Mouse (Mus musculus) heart, embryonic 16.5 days (tissue): Measurements from ENCODE around the gene Ube2e1. TPM values are rescaled to one million over a fixed set of nuclear protein-coding genes. Genes with fewer than 3 reads are reported as not detected.

Source experiments
- ATAC-seq: fragments of 200-750 bp; cut with Nextera tagmentation; replicated peaks from 2 replicates; pipeline ENCODE4 v1.8.0; 2017; ENCODE audit warnings: moderate number of reproducible peaks; ENCODE audit not compliant: insufficient read depth, low FRiP score; ENCODE audit errors: extremely low read depth
- H3K27ac ChIP-seq: fragments of 300-500 bp; sonication (generic); 2 replicates; pipeline ENCODE4 v1.5.1; 2014; ENCODE audit warnings: mild to moderate bottlenecking, low read length, control low read depth, moderate library complexity
- H3K27me3 ChIP-seq: fragments of 300-500 bp; sonication (generic); 2 replicates; pipeline ENCODE4 v1.6.1; 2014; ENCODE audit warnings: low read length, mixed read lengths; ENCODE audit not compliant: control insufficient read depth, insufficient read depth
- H3K36me3 ChIP-seq: fragments of 300-500 bp; sonication (generic); 2 replicates; pipeline ENCODE4 v1.6.1; 2014; ENCODE audit not compliant: control insufficient read depth, insufficient read depth
- H3K4me1 ChIP-seq: fragments of 300-500 bp; sonication (generic); 2 replicates; pipeline ENCODE4 v1.6.1; 2014; ENCODE audit warnings: low read length, mixed read lengths; ENCODE audit not compliant: control insufficient read depth, insufficient read depth
- H3K4me2 ChIP-seq: fragments of 300-500 bp; sonication (generic); 2 replicates; pipeline ENCODE4 v1.6.1; 2014; ENCODE audit warnings: low read depth, mild to moderate bottlenecking, control low read depth, low read length
- H3K4me3 ChIP-seq: fragments of 300-500 bp; sonication (generic); 2 replicates; pipeline ENCODE4 v1.5.1; 2014; ENCODE audit warnings: mild to moderate bottlenecking, control low read depth, low read length
- H3K9ac ChIP-seq: fragments of 300-500 bp; sonication (generic); 2 replicates; pipeline ENCODE4 v1.6.1; 2014; ENCODE audit warnings: low read length, control low read depth
- H3K9me3 ChIP-seq: fragments of 300-500 bp; sonication (generic); replicated peaks from 2 replicates; pipeline ENCODE4 v1.6.1; 2016; ENCODE audit warnings: low read length; ENCODE audit not compliant: control insufficient read depth
- WGBS: fragments of 180-500 bp; shearing (Covaris S2); extraction: QIAGEN DNeasy Blood & Tissue Kit; methylation state at CpG from one replicate; pipeline ENCODE4 v1.1.7; 2014; 5-methylcytosine and 5-hydroxymethylcytosine counted together
- polyA plus RNA-seq: library from polyadenylated mRNA; unstranded; fragments of >200 nt; fragmentation: Nextera tagmentation; extraction: Ambion mirVana; gene quantifications from 2 replicates; pipeline ENCODE4 v1.2.1, GENCODE M21; 2015

Gene Ube2e1
- polyA plus RNA-seq, 1 experiment from 2014 or later = 70.2 TPM

DNA sequence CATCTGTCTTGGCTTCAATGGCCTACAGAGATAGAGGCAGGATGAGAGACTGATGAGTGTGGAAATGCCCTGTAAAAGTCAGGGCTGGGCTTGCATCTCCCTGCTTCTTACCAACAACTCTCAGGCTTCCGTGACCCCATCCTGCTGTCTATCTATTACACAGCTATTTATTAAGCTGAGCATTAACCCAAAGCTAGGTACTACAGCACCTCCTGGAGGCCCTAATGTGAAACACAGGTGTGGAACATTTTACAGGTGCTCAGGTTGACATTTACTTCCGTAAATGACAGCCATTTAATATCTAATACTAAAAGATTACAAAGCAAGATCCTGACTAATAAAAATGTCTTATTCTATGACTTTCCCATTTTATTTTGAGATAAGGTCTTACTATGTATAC, 31.0 kb downstream of the Ube2e1 start:
- Histone ChIP-seq H3K9me3 (no peaks in the 10 kb centered on the region), H3K27me3 (no peaks in the 10 kb centered on the region), H3K4me1 (peaks cover 27% of the 10 kb centered on the region), H3K4me3 (no peak overlapping the region), H3K27ac (no peak overlapping the region), H3K9ac (no peak overlapping the region), H3K4me2 (no peak overlapping the region), H3K36me3 (no peaks in the 10 kb centered on the region)
- WGBS = 85% methylated on average over 2 of the region's 2 CpGs
- ATAC-seq = no peak

DNA sequence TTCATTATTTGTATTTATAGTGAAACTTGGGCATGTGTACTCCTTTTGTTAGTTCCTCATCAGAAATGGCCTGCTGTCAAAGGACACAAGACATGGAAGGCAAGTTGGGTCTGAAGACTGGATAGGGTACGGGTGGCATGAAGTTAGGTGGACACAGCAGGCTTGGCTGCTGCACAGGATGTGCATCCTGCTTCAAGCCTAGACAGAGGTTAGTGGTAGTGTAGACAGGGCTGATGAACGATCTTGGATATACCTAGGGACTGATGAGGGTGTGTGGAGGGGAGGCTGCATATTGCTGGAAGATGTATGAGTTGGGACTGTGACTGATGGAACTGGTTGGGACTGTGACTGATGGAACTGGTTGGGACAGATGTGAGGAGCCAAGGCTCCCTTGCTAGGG, 32.8 kb downstream of the Ube2e1 start:
- Histone ChIP-seq H3K9me3 (no peaks in the 10 kb centered on the region), H3K27me3 (no peaks in the 10 kb centered on the region), H3K27ac (no peak overlapping the region), H3K4me1 (peaks cover 23% of the 10 kb centered on the region), H3K4me2 (no peak overlapping the region), H3K9ac (no peak overlapping the region), H3K36me3 (no peaks in the 10 kb centered on the region), H3K4me3 (no peak overlapping the region)
- WGBS = 82% methylated on average over 2 of the region's 2 CpGs
- ATAC-seq = no peak

DNA sequence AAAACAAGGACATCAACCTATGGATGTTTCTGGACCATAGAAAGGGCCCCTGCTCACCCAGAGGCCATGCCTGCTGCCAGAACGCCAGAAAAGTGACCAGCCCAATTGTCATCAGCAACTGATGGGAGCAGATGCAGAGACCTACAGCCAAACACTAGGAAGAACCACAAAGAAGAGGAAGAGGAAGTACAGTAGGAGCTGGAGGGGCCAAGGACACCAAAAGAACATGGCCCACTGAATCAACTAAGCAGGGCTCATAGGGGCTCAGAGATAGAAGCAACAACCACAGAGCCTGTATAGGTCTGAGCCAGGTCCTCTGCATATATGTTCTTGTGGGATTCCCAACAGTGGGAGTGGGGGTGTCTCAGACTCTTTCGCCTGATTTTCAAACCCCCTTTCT, 34.2 kb downstream of the Ube2e1 start:
- H3K9me3 ChIP-seq = no peaks in the 10 kb centered on the region
- H3K4me3 ChIP-seq = no peak overlapping the region
- peaks cover 9% of the 10 kb centered on the region for H3K4me1 ChIP-seq
- ATAC-seq = no peak
- H3K27ac ChIP-seq = no peak overlapping the region
- no peaks in the 10 kb centered on the region for H3K36me3 ChIP-seq
- H3K27me3 ChIP-seq = no peaks in the 10 kb centered on the region
- WGBS = 78% methylated on average over 2 of the region's 2 CpGs
- H3K9ac ChIP-seq = no peak overlapping the region
- H3K4me2 ChIP-seq = no peak overlapping the region

DNA sequence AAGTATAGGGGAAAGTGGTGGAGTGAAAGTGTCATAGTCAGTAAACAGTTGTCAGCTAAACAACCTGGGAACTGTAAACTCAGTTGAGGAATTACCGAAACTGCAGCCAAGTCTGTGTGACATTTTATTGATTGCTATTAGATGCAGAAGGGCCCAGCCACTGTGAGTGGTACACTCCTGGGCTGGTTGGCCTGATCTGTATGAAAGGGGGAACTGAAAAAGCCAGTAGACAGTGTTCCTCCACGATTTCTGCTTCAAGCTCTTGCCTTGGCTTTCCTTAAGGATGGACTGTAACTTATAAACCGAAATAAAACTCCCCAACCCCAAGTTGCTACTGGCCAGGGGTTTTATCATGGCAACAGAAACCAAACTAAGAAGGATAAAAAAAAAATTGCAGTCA, 39.1 kb downstream of the Ube2e1 start:
- H3K9me3 ChIP-seq = no peaks in the 10 kb centered on the region
- no peak for ATAC-seq
- WGBS = 83% methylated on average over 3 of the region's 3 CpGs
- peaks cover 4% of the 10 kb centered on the region for H3K4me1 ChIP-seq
- H3K27ac ChIP-seq = no peak overlapping the region
- H3K9ac ChIP-seq = no peak overlapping the region
- H3K27me3 ChIP-seq = no peaks in the 10 kb centered on the region
- no peak overlapping the region for H3K4me3 ChIP-seq
- no peak overlapping the region for H3K4me2 ChIP-seq
- no peaks in the 10 kb centered on the region for H3K36me3 ChIP-seq

DNA sequence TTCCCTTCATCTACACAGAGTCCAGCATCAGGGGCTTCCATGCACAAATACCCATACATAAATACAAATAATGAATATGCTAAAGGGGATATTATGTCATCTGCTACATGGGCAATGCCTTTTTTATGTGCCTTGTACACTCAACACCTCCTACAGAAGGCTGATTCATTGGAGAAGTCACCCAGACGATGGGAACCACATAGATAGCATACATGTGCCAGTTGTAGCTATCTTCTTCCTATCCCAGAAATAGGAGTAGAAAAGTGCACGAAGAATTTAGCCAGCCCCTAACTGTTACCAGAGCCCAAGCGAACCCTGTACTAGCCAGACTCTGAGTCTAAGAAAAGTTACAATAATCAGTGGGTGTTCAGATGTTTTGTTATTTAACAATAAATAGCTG, 39.5 kb downstream of the Ube2e1 start:
- Histone ChIP-seq H3K9ac (no peak overlapping the region), H3K4me2 (no peak overlapping the region), H3K4me1 (peaks cover 9% of the 10 kb centered on the region), H3K27ac (no peak overlapping the region), H3K27me3 (no peaks in the 10 kb centered on the region), H3K4me3 (no peak overlapping the region), H3K9me3 (no peaks in the 10 kb centered on the region), H3K36me3 (no peaks in the 10 kb centered on the region)
- ATAC-seq = no peak
- 75% methylated on average over 3 of the region's 3 CpGs for WGBS

DNA sequence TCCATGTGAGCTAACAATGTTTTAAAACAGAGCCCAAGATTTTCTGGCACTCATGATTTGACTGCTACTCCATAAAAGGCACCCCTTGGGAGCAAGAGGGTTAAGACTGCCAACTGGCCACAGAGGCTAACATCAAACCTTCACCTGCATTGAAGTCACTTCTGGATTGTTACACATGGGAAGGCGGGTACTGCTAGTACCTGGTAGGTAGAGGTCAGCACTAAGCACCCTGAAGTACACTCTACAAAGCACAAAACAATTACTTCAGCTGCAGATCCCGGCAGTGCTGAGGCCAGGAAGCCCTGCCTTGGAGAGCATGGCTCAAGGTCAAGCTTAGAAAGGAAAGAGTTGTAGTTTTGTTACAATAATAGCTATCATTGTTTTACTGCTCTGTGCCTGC, 44.3 kb downstream of the Ube2e1 start:
- Histone ChIP-seq H3K27ac (peak overlapping the region; percentile 26; the same call in 1 of the 2 replicates), H3K4me1 (peaks cover 10% of the 10 kb centered on the region), H3K36me3 (peaks cover 3% of the 10 kb centered on the region; the same call in 1 of the 2 replicates), H3K27me3 (no peaks in the 10 kb centered on the region), H3K4me3 (no peak overlapping the region), H3K9ac (peak overlapping the region; percentile 11; the same call in 1 of the 2 replicates), H3K4me2 (no peak overlapping the region), H3K9me3 (no peaks in the 10 kb centered on the region)
- no peak for ATAC-seq
- WGBS = 47% methylated on average over 2 of the region's 2 CpGs

DNA sequence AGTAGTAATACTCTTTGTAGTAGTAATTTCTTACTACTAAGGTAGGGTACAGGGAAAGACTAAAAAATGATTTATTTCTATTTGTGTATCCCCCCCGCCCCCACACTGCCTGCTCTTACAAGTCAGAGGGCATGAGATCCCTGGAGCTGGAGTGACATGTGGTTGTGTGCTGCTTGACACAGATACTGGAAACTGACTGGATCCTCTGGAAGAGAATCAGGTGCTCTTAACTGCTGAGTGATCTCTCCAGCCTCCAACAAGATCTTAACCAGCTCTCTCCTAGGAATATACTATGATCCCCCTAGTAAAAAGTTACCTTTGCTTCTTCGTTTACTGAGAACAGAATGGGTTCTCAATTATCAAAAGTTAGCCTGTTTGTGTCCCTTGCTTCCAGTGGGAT, 45.2 kb downstream of the Ube2e1 start:
- WGBS = 86% methylated on average over 2 of the region's 2 CpGs
- ATAC-seq = no peak

DNA sequence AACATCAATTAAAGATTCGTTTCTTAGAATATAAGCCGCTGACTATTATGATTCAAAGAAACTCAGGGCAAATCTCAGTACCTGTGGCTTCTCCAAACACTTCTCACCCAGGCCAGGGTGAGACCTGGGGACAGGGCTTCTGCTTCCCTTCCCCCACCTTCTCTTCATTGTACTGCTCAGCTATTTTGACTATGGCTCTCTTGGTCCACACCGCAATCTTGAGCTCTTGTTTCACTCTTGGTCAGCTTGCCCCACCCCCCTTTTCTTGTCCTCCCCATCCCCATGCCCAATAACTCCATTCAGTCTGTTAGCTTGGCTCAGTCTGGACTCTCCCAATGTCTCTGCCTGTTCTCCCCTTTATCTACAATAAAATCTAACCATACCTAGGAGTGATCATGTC, 46.2 kb downstream of the Ube2e1 start:
- H3K9me3 ChIP-seq = no peaks in the 10 kb centered on the region
- no peak overlapping the region for H3K27ac ChIP-seq
- H3K9ac ChIP-seq = no peak overlapping the region
- H3K4me2 ChIP-seq = no peak overlapping the region
- H3K36me3 ChIP-seq = peaks cover 7% of the 10 kb centered on the region
- ATAC-seq = no peak
- H3K27me3 ChIP-seq = no peaks in the 10 kb centered on the region
- H3K4me1 ChIP-seq = peaks cover 10% of the 10 kb centered on the region
- H3K4me3 ChIP-seq = no peak overlapping the region
- WGBS = 84% methylated on average over 3 of the region's 3 CpGs

More for the DNA sequence above, 45.2 kb downstream of the Ube2e1 start:
- Histone ChIP-seq H3K9ac (no peak overlapping the region), H3K36me3 (peaks cover 6% of the 10 kb centered on the region; the same call in 1 of the 2 replicates), H3K27ac (no peak overlapping the region), H3K4me1 (peaks cover 10% of the 10 kb centered on the region), H3K27me3 (no peaks in the 10 kb centered on the region), H3K4me3 (no peak overlapping the region), H3K4me2 (no peak overlapping the region), H3K9me3 (no peaks in the 10 kb centered on the region)

DNA sequence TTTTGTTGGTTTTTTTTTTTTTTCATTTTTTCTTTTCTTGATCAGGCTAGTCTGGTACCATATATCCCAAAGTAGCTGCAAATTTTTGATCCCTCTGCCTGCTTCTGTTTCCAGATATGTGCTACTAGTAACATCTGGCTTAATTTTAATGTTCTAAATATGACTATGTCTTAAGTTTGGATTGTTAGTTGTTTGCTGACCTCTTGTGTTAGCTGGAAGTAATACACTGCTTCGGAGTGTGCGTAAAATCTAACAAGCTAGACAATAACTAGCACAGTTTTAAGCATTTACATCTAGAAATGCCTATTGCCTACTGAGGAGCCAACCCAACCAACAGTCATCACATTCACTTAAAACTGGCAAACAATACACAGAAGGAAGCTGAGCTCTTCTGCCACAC, 47.1 kb downstream of the Ube2e1 start:
- Histone ChIP-seq H3K36me3 (peaks cover 14% of the 10 kb centered on the region), H3K4me3 (no peak overlapping the region), H3K27me3 (no peaks in the 10 kb centered on the region), H3K27ac (no peak overlapping the region), H3K9me3 (no peaks in the 10 kb centered on the region), H3K4me1 (peaks cover 10% of the 10 kb centered on the region), H3K9ac (no peak overlapping the region), H3K4me2 (no peak overlapping the region)
- no peak for ATAC-seq
- WGBS = 68% methylated on average over 2 of the region's 2 CpGs

DNA sequence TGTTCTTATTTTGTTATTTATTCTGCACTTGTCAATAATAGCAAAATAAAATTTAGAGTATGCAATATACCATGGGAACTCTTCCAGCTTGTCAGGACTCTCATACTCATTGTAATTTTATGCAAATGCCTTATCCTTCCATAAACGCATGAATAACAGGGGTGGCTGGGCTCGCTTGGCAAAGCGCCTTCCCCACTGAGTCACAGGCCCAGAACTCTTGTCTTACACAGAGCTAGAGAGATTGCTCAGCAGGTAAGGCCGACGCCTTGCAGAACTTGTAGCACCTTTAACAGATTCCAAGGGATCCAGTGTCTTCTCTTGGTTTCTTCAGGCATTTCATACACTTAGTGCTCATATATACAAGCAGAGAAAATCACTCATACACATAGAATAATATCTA, 51.3 kb downstream of the Ube2e1 start:
- no peak overlapping the region for H3K27ac ChIP-seq
- ATAC-seq = no peak
- no peak overlapping the region for H3K4me2 ChIP-seq
- 88% methylated on average over 5 of the region's 5 CpGs for WGBS
- no peaks in the 10 kb centered on the region for H3K9me3 ChIP-seq
- no peaks in the 10 kb centered on the region for H3K4me1 ChIP-seq
- H3K27me3 ChIP-seq = no peaks in the 10 kb centered on the region
- H3K9ac ChIP-seq = no peak overlapping the region
- no peak overlapping the region for H3K4me3 ChIP-seq
- H3K36me3 ChIP-seq = peaks cover 35% of the 10 kb centered on the region
